Mouse (Mus musculus) bone marrow macrophage, adult 2 months (primary cell): ENCODE measurements at regions not wholly inside any gene's neighbourhood (a gene's known extent, or its start where the extent isn't known, plus 50 kb on each side); places are given as distances from the start of the nearest gene placed in this dataset.

Experiments used
- CTCF ChIP-seq: IDR thresholded peaks from 2 replicates; pipeline ENCODE4 v1.5.1; 2012; ENCODE audit warnings: low read depth, mild to moderate bottlenecking, low read length, moderate library complexity
- POLR2A ChIP-seq: IDR thresholded peaks from 2 replicates; pipeline ENCODE4 v1.6.1; 2012; ENCODE audit warnings: mild to moderate bottlenecking, low read depth, low read length, borderline replicate concordance

GRCm38 (mm10) chr2:159414599-159414998 is 620.0 kb downstream of the Dhx35 start:
- no peak for TF ChIP-seq POLR2A
- TF ChIP-seq CTCF, result no peak
